27 mouse cellular contexts compared by ENCODE assay signal in the genomic region with DNA sequence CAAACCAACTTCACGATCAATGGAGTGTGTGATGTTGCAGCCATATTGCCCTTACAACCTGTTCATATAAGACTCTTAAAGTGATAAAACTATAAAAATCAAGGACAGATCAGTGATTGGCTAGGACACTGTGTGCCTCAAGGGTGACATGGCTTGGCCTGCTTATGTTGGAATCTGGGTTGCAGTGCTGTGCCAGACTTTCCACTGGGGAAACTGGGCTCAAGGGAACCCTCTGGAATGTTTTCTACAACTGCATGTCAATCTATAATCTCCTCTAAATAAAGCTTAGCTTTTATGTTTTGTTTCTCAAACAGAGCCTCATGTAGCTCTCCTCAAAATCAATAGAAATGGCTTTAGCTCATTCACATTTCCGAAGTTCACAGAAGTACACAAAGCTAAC. TPM values are rescaled to one million over a fixed set of nuclear protein-coding genes. Genes with fewer than 3 reads are reported as not detected.
DNase-seq lines count a peak whose midpoint lies in the region; ATAC-seq and TF ChIP-seq lines count a peak whose summit lies in the region.
"Had no signal": no experiment of that assay in that cellular context is flagged by ENCODE, and none has a peak within 500 bp of the region (broad histone marks: within the 10 kb centered on the region; RNA-seq: fewer than 3 reads in every experiment).

No protein-coding gene starts in this region.

- H3K27ac ChIP-seq in heart, embryonic 11.5 days (ENCODE audit: low read depth, low read length): no peak overlapping the region
- 0 out of 2 replicates have a peak overlapping the region, but pooled peaks have one; percentile 75 for H3K27ac ChIP-seq in heart, embryonic 12.5 days (ENCODE audit: poor library complexity, severe bottlenecking)
- H3K27ac ChIP-seq in heart, embryonic 10.5 days: no peak overlapping the region
- no peak overlapping the region for H3K27ac ChIP-seq in MEL (ENCODE audit: control insufficient read depth, low read depth, low read length)
- H3K27ac ChIP-seq: embryonic facial prominence, embryonic 10.5 days; embryonic facial prominence, embryonic 12.5 days; forebrain, embryonic 10.5 days; forebrain, embryonic 12.5 days had no signal

- peaks cover 6% of the 10 kb centered on the region for H3K36me3 ChIP-seq in heart, embryonic 11.5 days (ENCODE audit: control insufficient read depth, insufficient read depth, low read length)
- H3K36me3 ChIP-seq in heart, embryonic 12.5 days: peaks cover 14% of the 10 kb centered on the region
- H3K36me3 ChIP-seq in heart, embryonic 10.5 days: peaks cover 16% of the 10 kb centered on the region
- peaks cover 0 to 14% of the 10 kb centered on the region in 2 experiments; a peak in 2 of 4 replicates for H3K36me3 ChIP-seq in MEL (ENCODE audit: control insufficient read depth in 1 of 2, insufficient read depth in 2 of 2, low read length in 2 of 2)

- TF ChIP-seq EP300 in MEL (IDR thresholded peaks at IDR 0.05; ENCODE audit: low read depth in 1 of 2, low read length in 2 of 2): no peak

- TF ChIP-seq POLR2A in MEL (IDR thresholded peaks at IDR 0.05; ENCODE audit: control insufficient read depth in 1 of 2, insufficient read depth in 1 of 2, low read depth in 1 of 2, low read length in 2 of 2, poor library complexity in 1 of 2): no peak
- no peak for TF ChIP-seq POLR2A in lung, adult 2 months (IDR thresholded peaks at IDR 0.05; ENCODE audit: borderline replicate concordance, extremely low read depth, low read depth, low read length)

- no peak overlapping the region for H3K9ac ChIP-seq in heart, embryonic 11.5 days (ENCODE audit: low read depth, low read length)
- no peak overlapping the region for H3K9ac ChIP-seq in heart, embryonic 12.5 days
- no peak overlapping the region for H3K9ac ChIP-seq in MEL (ENCODE audit: control insufficient read depth, low read depth, low read length, poor library complexity, severe bottlenecking)
- H3K9ac ChIP-seq: embryonic facial prominence, embryonic 12.5 days; forebrain, embryonic 12.5 days had no signal

- TF ChIP-seq RAD21 in MEL (IDR thresholded peaks at IDR 0.05; ENCODE audit: low read depth, low read length): no peak

- TF ChIP-seq CTCF in MEL (IDR thresholded peaks at IDR 0.05 in 2 of 3, conservative IDR thresholded peaks at IDR 0.05 in 1 of 3; ENCODE audit: control insufficient read depth in 1 of 3, insufficient read depth in 1 of 3, low read depth in 2 of 3, low read length in 3 of 3, poor library complexity in 1 of 3, severe bottlenecking in 1 of 3): no peak
- TF ChIP-seq CTCF in lung, adult 2 months (IDR thresholded peaks at IDR 0.05; ENCODE audit: insufficient read depth, low read length): no peak

- no peak for ATAC-seq in heart, embryonic 11.5 days (replicated peaks; ENCODE audit: insufficient number of reproducible peaks, low FRiP score, low TSS enrichment)
- no peak for ATAC-seq in heart, embryonic 12.5 days (ENCODE audit: insufficient number of reproducible peaks, low FRiP score)
- ATAC-seq: CD4-positive, CD25-positive, alpha-beta regulatory T cell, adult 4 months; forebrain, embryonic 14.5 days; forebrain, embryonic 16.5 days had no signal

- DNase-seq in heart, adult 11 months: peak; percentile 91
- DNase-seq in heart, embryonic 10.5 days (ENCODE audit: low spot score): no peak
- DNase-seq in MEL (ENCODE audit: low read depth, low spot score): peak; percentile 9
- DNase-seq in fat pad, adult 2 months (ENCODE audit: extremely low read depth, low read depth, low spot score): peak; percentile 19
- DNase-seq in lung, adult 2 months: no peak
- DNase-seq: adrenal gland, adult 8-10 months; adrenal gland, postnatal 14 days; adrenal gland, postnatal 36 days; B cell, adult 2 months; cerebellum, adult 11-12 months; cerebellum, adult 2 months; cerebellum, adult 9-10 months; cerebellum, postnatal 10 days; cerebellum, postnatal 25 days had no signal

- peaks cover 19% of the 10 kb centered on the region for H3K4me1 ChIP-seq in heart, embryonic 11.5 days (ENCODE audit: control insufficient read depth, insufficient read depth, low read length)
- peaks cover 26% of the 10 kb centered on the region for H3K4me1 ChIP-seq in heart, embryonic 12.5 days (replicated peaks)
- H3K4me1 ChIP-seq in heart, embryonic 10.5 days: peaks cover 33% of the 10 kb centered on the region
- H3K4me1 ChIP-seq in MEL (ENCODE audit: control insufficient read depth in 1 of 2, insufficient read depth in 2 of 2, low read length in 2 of 2): peaks cover 2 to 42% of the 10 kb centered on the region in 2 experiments; a peak in 3 of 4 replicates
- no peaks in the 10 kb centered on the region for H3K4me1 ChIP-seq in lung, adult 2 months (ENCODE audit: control insufficient read depth, insufficient read depth, low read length)

- 85% methylated on average over 2 of the region's 2 CpGs for WGBS in heart, embryonic 11.5 days (ENCODE audit: insufficient replicate concordance)
- WGBS in heart, embryonic 12.5 days: 82% methylated on average over 2 of the region's 2 CpGs
- 77% methylated on average over 2 of the region's 2 CpGs for WGBS in heart, embryonic 10.5 days
- 73% methylated on average over 2 of the region's 2 CpGs for WGBS in lung, adult 2 months

- no peaks in the 10 kb centered on the region for H3K9me3 ChIP-seq in heart, embryonic 11.5 days (replicated peaks; ENCODE audit: control insufficient read depth, low read length)
- no peaks in the 10 kb centered on the region for H3K9me3 ChIP-seq in heart, embryonic 12.5 days (replicated peaks)
- no peaks in the 10 kb centered on the region for H3K9me3 ChIP-seq in heart, embryonic 10.5 days
- no peaks in the 10 kb centered on the region for H3K9me3 ChIP-seq in MEL (replicated peaks; ENCODE audit: insufficient read depth, low read length)
- H3K9me3 ChIP-seq: embryonic facial prominence, embryonic 10.5 days; embryonic facial prominence, embryonic 12.5 days; forebrain, embryonic 10.5 days; forebrain, embryonic 12.5 days; G1E had no signal

- H3K4me3 ChIP-seq in heart, embryonic 11.5 days (ENCODE audit: low read depth, low read length): no peak overlapping the region
- no peak overlapping the region for H3K4me3 ChIP-seq in heart, embryonic 12.5 days
- no peak overlapping the region for H3K4me3 ChIP-seq in heart, embryonic 10.5 days
- H3K4me3 ChIP-seq in MEL (ENCODE audit: control insufficient read depth in 1 of 2, insufficient read depth in 1 of 2, low read depth in 2 of 2, low read length in 2 of 2): no peak overlapping the region
- no peak overlapping the region for H3K4me3 ChIP-seq in lung, adult 2 months (replicated peaks; ENCODE audit: extremely low read depth, low read depth, low read length)
- H3K4me3 ChIP-seq: embryonic facial prominence, embryonic 10.5 days; embryonic facial prominence, embryonic 12.5 days; forebrain, embryonic 10.5 days; forebrain, embryonic 12.5 days had no signal

- H3K27me3 ChIP-seq in heart, embryonic 11.5 days (ENCODE audit: control insufficient read depth, insufficient read depth, low read length): no peaks in the 10 kb centered on the region
- H3K27me3 ChIP-seq in heart, embryonic 12.5 days (replicated peaks): no peaks in the 10 kb centered on the region
- no peaks in the 10 kb centered on the region for H3K27me3 ChIP-seq in heart, embryonic 10.5 days (ENCODE audit: insufficient read depth, poor library complexity, severe bottlenecking)
- no peaks in the 10 kb centered on the region for H3K27me3 ChIP-seq in MEL (ENCODE audit: control insufficient read depth in 1 of 2, insufficient read depth in 2 of 2, low read length in 2 of 2)
- H3K27me3 ChIP-seq: embryonic facial prominence, embryonic 12.5 days; forebrain, embryonic 12.5 days had no signal

- no peaks in the 10 kb centered on the region for H3K79me2 ChIP-seq in MEL (ENCODE audit: control insufficient read depth, insufficient read depth, low read length, poor library complexity)

- no peak overlapping the region for H3K4me2 ChIP-seq in heart, embryonic 11.5 days
- no peak overlapping the region for H3K4me2 ChIP-seq in heart, embryonic 12.5 days
- H3K4me2 ChIP-seq: embryonic facial prominence, embryonic 12.5 days; forebrain, embryonic 12.5 days had no signal

RNA-seq across cellular contexts. Expression of gene Colec11, which starts 1.1 kb away (rescaled TPM):
- 8.4 and 9.2 TPM in 2 replicates for polyA plus RNA-seq in heart, embryonic 11.5 days (2014; fragmentation: Nextera tagmentation; extraction: Ambion mirVana)
- polyA plus RNA-seq in heart, embryonic 12.5 days (2016; fragmentation: Nextera tagmentation; extraction: Ambion mirVana): 6.3 and 6.5 TPM in 2 replicates
- polyA plus RNA-seq in heart, embryonic 10.5 days (2016; fragmentation: Nextera tagmentation; extraction: Ambion mirVana): 6.9 and 9.9 TPM in 2 replicates
- 0.23 and 0.54 TPM in 2 replicates for total RNA-seq in MEL (2012; rRNA removed)
- under 1 TPM in 1 of 2 experiments, not detected in 1; 0.74 TPM for polyA plus RNA-seq in MEL (2012; ENCODE audit: insufficient read depth in 1 of 2, insufficient read length in 2 of 2, low read depth in 1 of 2, low replicate concordance in 2 of 2, missing spikeins in 1 of 2)
- 0.91 and 1.0 TPM in 2 replicates for polyA plus RNA-seq in lung, adult 2 months (2012; rRNA removed)
- total RNA-seq: CH12.LX had no signal
- polyA plus RNA-seq: CD4-positive, CD25-positive, alpha-beta regulatory T cell, adult 4 months; G1E had no signal

RNA-seq across cellular contexts. Expression of gene Rps7, which starts 11.5 kb away (rescaled TPM):
- polyA plus RNA-seq in heart, embryonic 11.5 days (2014; fragmentation: Nextera tagmentation; extraction: Ambion mirVana): 591 and 599 TPM in 2 replicates
- polyA plus RNA-seq in heart, embryonic 12.5 days (2016; fragmentation: Nextera tagmentation; extraction: Ambion mirVana): 513 and 523 TPM in 2 replicates
- 484 and 569 TPM in 2 replicates for polyA plus RNA-seq in heart, embryonic 10.5 days (2016; fragmentation: Nextera tagmentation; extraction: Ambion mirVana)
- 2,384 and 2,439 TPM in 2 replicates for total RNA-seq in MEL (2012; rRNA removed)
- 100 to 1,000 TPM; 300 to 476 TPM for polyA plus RNA-seq in MEL (2012; ENCODE audit: insufficient read depth in 1 of 2, insufficient read length in 2 of 2, low read depth in 1 of 2, low replicate concordance in 2 of 2, missing spikeins in 1 of 2)
- 158 and 175 TPM in 2 replicates for polyA plus RNA-seq in lung, adult 2 months (2012; rRNA removed)

RNA-seq across cellular contexts. Expression of gene Rnaseh1, which starts 25.2 kb away (rescaled TPM):
- 18.1 and 20.2 TPM in 2 replicates for polyA plus RNA-seq in heart, embryonic 11.5 days (2014; fragmentation: Nextera tagmentation; extraction: Ambion mirVana)
- 17.8 and 18.1 TPM in 2 replicates for polyA plus RNA-seq in heart, embryonic 12.5 days (2016; fragmentation: Nextera tagmentation; extraction: Ambion mirVana)
- polyA plus RNA-seq in heart, embryonic 10.5 days (2016; fragmentation: Nextera tagmentation; extraction: Ambion mirVana): 24.6 and 28.9 TPM in 2 replicates
- total RNA-seq in MEL (2012; rRNA removed): 39.0 and 47.9 TPM in 2 replicates
- polyA plus RNA-seq in MEL (2012; ENCODE audit: insufficient read depth in 1 of 2, insufficient read length in 2 of 2, low read depth in 1 of 2, low replicate concordance in 2 of 2, missing spikeins in 1 of 2): 10 to 100 TPM in 1 of 2 experiments, not detected in 1; 36.5 TPM
- 9.1 and 11.7 TPM in 2 replicates for polyA plus RNA-seq in lung, adult 2 months (2012; rRNA removed)

RNA-seq across cellular contexts. Expression of gene Allc, which starts 41.9 kb away (rescaled TPM):
- not detected in 2 replicates for polyA plus RNA-seq in heart, embryonic 11.5 days (2014; fragmentation: Nextera tagmentation; extraction: Ambion mirVana)
- not detected in 2 replicates for polyA plus RNA-seq in heart, embryonic 12.5 days (2016; fragmentation: Nextera tagmentation; extraction: Ambion mirVana)
- not detected in 2 replicates for polyA plus RNA-seq in heart, embryonic 10.5 days (2016; fragmentation: Nextera tagmentation; extraction: Ambion mirVana)
- total RNA-seq in MEL (2012; rRNA removed): 0.42 and 0.85 TPM in 2 replicates
- polyA plus RNA-seq in MEL (2012; ENCODE audit: insufficient read depth in 1 of 2, insufficient read length in 2 of 2, low read depth in 1 of 2, low replicate concordance in 2 of 2, missing spikeins in 1 of 2): 1 to 10 TPM in 1 of 2 experiments, not detected in 1; 2.2 TPM
- polyA plus RNA-seq in lung, adult 2 months (2012; rRNA removed): not detected in 2 replicates
- total RNA-seq: adrenal gland, adult 18-20 months; adrenal gland, adult 8-10 months; adrenal gland, postnatal 14 days; adrenal gland, postnatal 36 days; CH12.LX had no signal
- polyA plus RNA-seq: CD4-positive, CD25-positive, alpha-beta regulatory T cell, adult 4 months; cerebellum, adult 2 months; embryonic facial prominence, embryonic 10.5 days; embryonic facial prominence, embryonic 12.5 days; embryonic facial prominence, embryonic 14.5 days; forebrain, embryonic 10.5 days; forebrain, embryonic 12.5 days; forebrain, embryonic 14.5 days; G1E had no signal

RNA-seq across cellular contexts. Expression of gene Adi1, which starts 50.8 kb away (rescaled TPM):
- 44.7 and 46.2 TPM in 2 replicates for polyA plus RNA-seq in heart, embryonic 11.5 days (2014; fragmentation: Nextera tagmentation; extraction: Ambion mirVana)
- 42.2 and 43.3 TPM in 2 replicates for polyA plus RNA-seq in heart, embryonic 12.5 days (2016; fragmentation: Nextera tagmentation; extraction: Ambion mirVana)
- polyA plus RNA-seq in heart, embryonic 10.5 days (2016; fragmentation: Nextera tagmentation; extraction: Ambion mirVana): 42.9 and 56.2 TPM in 2 replicates
- 18.1 and 22.1 TPM in 2 replicates for total RNA-seq in MEL (2012; rRNA removed)
- polyA plus RNA-seq in MEL (2012; ENCODE audit: insufficient read depth in 1 of 2, insufficient read length in 2 of 2, low read depth in 1 of 2, low replicate concordance in 2 of 2, missing spikeins in 1 of 2): 10 to 100 TPM in 1 of 2 experiments, not detected in 1; 54.8 TPM
- 14.1 and 22.8 TPM in 2 replicates for polyA plus RNA-seq in lung, adult 2 months (2012; rRNA removed)

Comparison
In these comparisons a context has a peak if more than half of its experiments do, and no peak if none do; other contexts are left out.
1. DNase-seq: peak in heart, adult 11 months (single experiment), MEL (single experiment) and fat pad, adult 2 months (single experiment); none in heart, embryonic 10.5 days (single experiment) and lung, adult 2 months (single experiment).